Mouse (Mus musculus) kidney, adult 2 months (tissue): Measurements from ENCODE around the gene Gps2.

Experiments used
- CTCF ChIP-seq: fragments of 200-500 bp; conservative IDR thresholded peaks from 2 replicates; pipeline ENCODE4 v1.5.1; 2011; ENCODE audit warnings: low read depth, mild to moderate bottlenecking, control low read depth, low read length, moderate library complexity, mixed read lengths; ENCODE audit not compliant: insufficient read depth, insufficient read length
- POLR2A ChIP-seq: fragments of 200-500 bp; IDR thresholded peaks from one replicate; pipeline ENCODE4 v1.6.1; 2011; ENCODE audit warnings: low read depth, low read length, control low read depth

DNA sequence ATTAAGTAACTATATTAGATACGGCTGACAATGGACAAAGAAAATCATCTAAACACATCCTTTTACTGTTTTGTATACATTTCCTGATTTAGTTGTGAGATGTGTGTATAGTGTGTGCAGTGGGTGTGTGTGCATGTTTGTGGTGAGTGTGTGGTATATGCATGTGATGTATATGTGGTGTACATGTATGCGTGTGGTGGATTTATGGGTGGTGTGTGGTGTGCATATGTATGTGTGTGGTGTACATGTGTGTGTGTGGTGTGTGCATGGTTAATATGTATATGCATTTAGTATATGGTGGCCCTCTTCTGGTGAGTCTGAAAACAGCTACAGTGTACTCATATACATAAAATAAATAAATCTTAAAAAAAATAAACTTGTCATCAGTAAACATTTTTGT is 13.8 kb downstream of the Gps2 start:
- TF ChIP-seq POLR2A (no peak), CTCF (no peak)
